Mouse (Mus musculus): ENCODE data around the gene Rgs7bp.

DNA sequence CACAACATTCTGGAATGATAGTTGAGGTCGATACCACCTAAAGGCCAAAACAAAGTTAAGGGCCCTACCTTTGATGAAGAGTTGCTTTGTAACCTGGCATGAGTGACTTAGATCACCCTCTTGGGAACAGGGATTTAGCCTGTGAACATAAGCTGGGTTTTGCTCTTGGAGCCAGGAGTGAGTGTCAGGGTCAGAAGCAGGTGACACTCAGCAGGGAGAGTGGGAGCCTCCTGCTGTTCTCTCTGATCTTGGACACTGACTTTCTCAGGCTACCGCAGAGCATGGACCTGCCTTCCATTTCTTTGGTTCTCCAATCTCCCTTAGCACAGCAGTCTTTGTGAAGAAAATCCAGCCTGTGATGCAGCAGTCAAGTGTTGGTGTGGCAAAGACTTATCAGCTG lies 87.2 kb downstream of the Rgs7bp start:
- TF ChIP-seq MYOD1 (IDR thresholded peaks at IDR 0.05; ENCODE audit: control insufficient read depth in 1 of 3, insufficient read length in 2 of 3, low read depth in 2 of 3) (no peak), POLR2AphosphoS2 (IDR thresholded peaks at IDR 0.05; ENCODE audit: insufficient read length, low read depth) (no peak), POLR2A (IDR thresholded peaks at IDR 0.05; ENCODE audit: insufficient read length, low read depth) (no peak), MAX (IDR thresholded peaks at IDR 0.05; ENCODE audit: low read depth) (no peak), TCF12 (IDR thresholded peaks at IDR 0.05; ENCODE audit: insufficient read depth, poor library complexity, severe bottlenecking) (no peak), MYOG (IDR thresholded peaks at IDR 0.05; ENCODE audit: control insufficient read depth in 1 of 3, insufficient read depth in 1 of 3, insufficient read length in 2 of 3, low read depth in 2 of 3) (no peak), TCF3 (IDR thresholded peaks at IDR 0.05; ENCODE audit: insufficient read length, low read depth) (no peak), USF1 (IDR thresholded peaks at IDR 0.05; ENCODE audit: low read depth) (no peak), E2F4 (IDR thresholded peaks at IDR 0.05; ENCODE audit: insufficient read depth) (no peak), REST (IDR thresholded peaks at IDR 0.05; ENCODE audit: insufficient read depth, insufficient read length) (no peak), CEBPB (IDR thresholded peaks at IDR 0.05; ENCODE audit: insufficient read depth, poor library complexity, severe bottlenecking) (no peak)
